Mouse (Mus musculus) mouse trophoblast stem cell (cell line): ENCODE measurements around the gene Anapc15-ps.
"Not testable (repeated sequence)": the region's sequence is repeated elsewhere in the genome, so short reads cannot be mapped to it uniquely, and the experiment has no call there.

ENCODE experiments used
- in situ Hi-C, 2 experiments: fragments of 300-500 bp; cut with MseI, MboI; formaldehyde crosslinking; loops; 2 replicates in 1 of 2; 3 replicates in 1 of 2; pipeline ENCODE4 v1.15.1; 2025

The Anapc15-ps gene

DNA sequence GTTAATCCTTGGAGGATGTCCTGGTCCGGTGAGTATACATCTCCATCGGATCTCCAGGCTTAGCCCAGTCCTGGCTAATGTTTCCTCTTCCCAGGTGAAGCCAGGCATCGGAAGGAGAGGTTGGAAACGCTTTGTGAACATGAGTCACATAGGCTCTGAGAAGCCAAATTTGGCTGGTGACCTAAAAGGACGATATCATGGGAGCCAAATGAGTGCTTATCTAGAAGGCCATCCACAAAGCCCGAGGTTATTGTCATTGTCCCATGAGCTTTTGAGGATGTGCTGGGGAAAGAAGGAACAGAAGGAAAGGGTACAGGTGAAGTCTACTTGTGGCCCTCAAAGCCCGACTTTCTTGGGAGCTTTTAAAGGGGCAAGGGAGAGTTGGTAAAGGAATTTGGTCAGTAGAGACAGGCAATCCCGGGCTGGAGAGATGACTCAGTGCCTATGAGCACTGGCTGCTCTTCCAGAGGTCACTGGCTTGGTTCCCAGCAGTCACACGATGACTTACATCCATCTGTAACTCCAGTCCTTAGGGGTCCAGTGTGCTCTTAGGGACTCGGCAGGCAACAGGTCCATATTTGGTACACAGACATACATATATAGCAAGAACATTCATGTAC, 42.4 kb downstream of the Anapc15-ps start:
- in situ Hi-C loops = no loop called here

- in situ Hi-C loops = not testable (repeated sequence)
Measured at GRCm38 (mm10) chr10:95630166-95630565, 43.1 kb downstream of the Anapc15-ps start.

GRCm38 (mm10) chr10:95628338-95628737, 44.9 kb downstream of the Anapc15-ps start:
- in situ Hi-C loops = no loop called here

DNA sequence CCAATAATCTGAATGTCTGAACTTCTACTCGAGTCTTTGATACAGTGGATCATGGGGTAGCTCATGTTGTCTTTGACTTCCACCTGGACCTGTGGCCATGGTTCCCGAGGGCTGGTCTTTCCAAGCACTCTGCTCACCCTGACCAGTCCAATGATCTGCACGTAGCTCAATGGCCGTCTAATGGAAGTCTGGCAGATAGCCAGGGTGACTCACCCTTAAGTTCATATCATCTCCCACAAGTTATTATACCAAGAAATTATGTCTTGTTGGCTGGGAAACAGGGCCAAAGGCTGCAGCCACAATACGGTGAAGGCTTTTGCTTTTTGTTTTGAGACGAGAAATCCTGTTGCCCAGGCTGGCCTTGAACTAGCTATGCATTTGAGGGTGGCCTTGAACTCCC, 45.9 kb downstream of the Anapc15-ps start:
- in situ Hi-C loops = no loop called here

DNA sequence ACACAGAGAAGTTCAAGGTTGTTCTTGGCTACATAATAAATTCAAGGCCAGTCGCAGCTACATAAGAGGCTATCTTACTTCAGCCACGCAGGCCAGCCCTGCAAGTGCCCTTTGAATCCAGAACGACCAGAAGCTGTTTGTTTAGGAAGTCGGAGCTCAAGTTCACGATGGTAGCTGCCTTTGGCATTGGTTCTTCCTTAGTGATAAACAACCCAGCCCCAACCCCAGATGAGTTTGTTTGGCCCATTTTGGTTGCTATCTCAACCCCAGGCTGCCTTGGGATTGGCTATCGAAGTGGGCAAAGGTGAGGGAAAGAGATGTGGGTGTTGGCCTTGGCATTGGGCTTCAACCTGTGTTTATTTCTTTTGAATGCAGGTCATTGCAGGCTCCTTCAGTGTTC, 48.0 kb downstream of the Anapc15-ps start:
- in situ Hi-C loops = no loop called here

DNA sequence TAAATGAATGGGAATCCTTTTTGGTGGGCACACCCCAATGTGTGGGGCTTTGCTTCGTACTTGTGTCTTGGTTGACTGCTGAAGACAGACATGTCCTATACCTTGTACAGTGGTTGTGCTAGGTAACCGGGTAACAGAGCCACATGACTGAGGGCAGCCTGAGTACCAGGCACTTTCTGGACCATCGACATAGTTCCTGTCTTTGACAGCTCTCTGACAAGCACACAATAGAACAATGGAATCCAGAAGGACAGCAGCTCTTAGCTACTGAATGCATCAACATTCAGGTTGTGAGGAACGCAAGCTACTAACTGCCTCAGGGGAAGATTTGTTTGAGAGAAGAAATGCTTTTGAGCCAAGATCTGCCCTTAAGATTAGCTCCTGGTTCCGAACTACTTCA, 49.2 kb downstream of the Anapc15-ps start:
- in situ Hi-C loops = no loop called here

- in situ Hi-C loops = no loop called here
Measured at GRCm38 (mm10) chr10:95623518-95623905, 49.7 kb downstream of the Anapc15-ps start.
